Mouse (Mus musculus) kidney, postnatal 0 days (tissue): ENCODE measurements around the gene Riox1. TPM values are rescaled to one million over a fixed set of nuclear protein-coding genes. Genes with fewer than 3 reads are reported as not detected.
"Not testable (repeated sequence)": the region's sequence is repeated elsewhere in the genome, so short reads cannot be mapped to it uniquely, and the experiment has no call there.

Experiments used
- ATAC-seq: fragments of 200-750 bp; cut with Nextera tagmentation; replicated peaks from 2 replicates; pipeline ENCODE4 v1.8.0; 2017; ENCODE audit warnings: low read depth, moderate number of reproducible peaks, moderate TSS enrichment, moderate library complexity; ENCODE audit not compliant: low FRiP score
- DNase-seq: peaks from one replicate; pipeline ENCODE4 v3.0.0-alpha.2; 2016; ENCODE audit warnings: low spot score
- H3K27ac ChIP-seq: fragments of 300-500 bp; sonication (generic); 2 replicates; pipeline ENCODE4 v1.5.1; 2014; ENCODE audit warnings: mild to moderate bottlenecking
- H3K27me3 ChIP-seq: fragments of 300-500 bp; sonication (generic); 2 replicates; pipeline ENCODE4 v1.6.1; 2014; ENCODE audit warnings: low read length, mixed read lengths; ENCODE audit not compliant: insufficient read depth
- H3K36me3 ChIP-seq: fragments of 300-500 bp; sonication (generic); 2 replicates; pipeline ENCODE4 v1.6.1; 2014; ENCODE audit warnings: low read length, mixed read lengths; ENCODE audit not compliant: insufficient read depth
- H3K4me1 ChIP-seq: fragments of 300-500 bp; sonication (generic); replicated peaks from 2 replicates; pipeline ENCODE4 v1.6.1; 2014; ENCODE audit warnings: antibody characterized with exemption, low read length, mixed read lengths; ENCODE audit not compliant: insufficient read depth
- H3K4me2 ChIP-seq: fragments of 300-500 bp; sonication (generic); 2 replicates; pipeline ENCODE4 v1.6.1; 2014; ENCODE audit warnings: mild to moderate bottlenecking, low read length, moderate library complexity, mixed read lengths
- H3K4me3 ChIP-seq: fragments of 300-500 bp; sonication (generic); replicated peaks from 2 replicates; pipeline ENCODE4 v1.5.1; 2014; ENCODE audit warnings: low read depth, low read length
- H3K9ac ChIP-seq: fragments of 300-500 bp; sonication (generic); 2 replicates; pipeline ENCODE4 v1.6.1; 2014; ENCODE audit warnings: low read depth, low read length
- H3K9me3 ChIP-seq: fragments of 300-500 bp; sonication (generic); replicated peaks from 2 replicates; pipeline ENCODE4 v1.6.1; 2016; ENCODE audit warnings: low read length, inconsistent platforms, mixed read lengths
- CTCF ChIP-seq: IDR thresholded peaks from 2 replicates; pipeline ENCODE4 v1.5.1; 2016; ENCODE audit warnings: antibody characterized with exemption, low read depth, mild to moderate bottlenecking, moderate library complexity
- WGBS: fragments of 180-500 bp; shearing (Covaris S2); extraction: QIAGEN DNeasy Blood & Tissue Kit; methylation state at CpG from one replicate; pipeline ENCODE4 v1.1.7; 2014; 5-methylcytosine and 5-hydroxymethylcytosine counted together
- polyA plus RNA-seq: library from polyadenylated mRNA; unstranded; fragments of >200 nt; fragmentation: Nextera tagmentation; extraction: Ambion mirVana; gene quantifications from 2 replicates; pipeline ENCODE4 v1.2.1, GENCODE M21; 2015

The Riox1 gene
- polyA plus RNA-seq, 1 experiment from 2014 or later: 13.0 TPM

DNA sequence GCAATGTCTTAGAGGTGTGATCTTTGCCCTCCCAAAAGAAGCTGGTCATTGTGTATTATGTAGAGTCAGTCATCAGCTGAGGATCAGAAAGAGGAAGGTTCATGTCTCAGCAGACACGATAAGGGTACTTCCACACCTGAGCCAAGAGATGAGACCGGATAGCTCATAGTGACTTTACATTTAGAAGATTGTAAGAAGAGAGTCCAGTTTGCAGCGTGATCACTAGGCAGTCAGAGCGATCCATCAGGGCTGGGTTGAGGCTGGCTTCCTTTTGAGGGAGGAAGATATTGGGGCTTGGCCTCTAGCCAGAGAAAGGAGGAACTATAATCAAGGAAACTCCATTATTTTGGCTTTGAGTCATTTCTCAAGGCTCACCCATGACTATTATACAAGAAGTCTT is 22.7 kb upstream of the Riox1 start:
- Histone ChIP-seq H3K4me3 (no peak overlapping the region), H3K4me1 (no peaks in the 10 kb centered on the region), H3K36me3 (no peaks in the 10 kb centered on the region), H3K4me2 (no peak overlapping the region), H3K9me3 (no peaks in the 10 kb centered on the region), H3K27ac (no peak overlapping the region), H3K27me3 (no peaks in the 10 kb centered on the region), H3K9ac (no peak overlapping the region)
- no peak for DNase-seq
- 78% methylated on average over 4 of the region's 4 CpGs for WGBS
- ATAC-seq: no peak
- no peak for TF ChIP-seq CTCF

DNA sequence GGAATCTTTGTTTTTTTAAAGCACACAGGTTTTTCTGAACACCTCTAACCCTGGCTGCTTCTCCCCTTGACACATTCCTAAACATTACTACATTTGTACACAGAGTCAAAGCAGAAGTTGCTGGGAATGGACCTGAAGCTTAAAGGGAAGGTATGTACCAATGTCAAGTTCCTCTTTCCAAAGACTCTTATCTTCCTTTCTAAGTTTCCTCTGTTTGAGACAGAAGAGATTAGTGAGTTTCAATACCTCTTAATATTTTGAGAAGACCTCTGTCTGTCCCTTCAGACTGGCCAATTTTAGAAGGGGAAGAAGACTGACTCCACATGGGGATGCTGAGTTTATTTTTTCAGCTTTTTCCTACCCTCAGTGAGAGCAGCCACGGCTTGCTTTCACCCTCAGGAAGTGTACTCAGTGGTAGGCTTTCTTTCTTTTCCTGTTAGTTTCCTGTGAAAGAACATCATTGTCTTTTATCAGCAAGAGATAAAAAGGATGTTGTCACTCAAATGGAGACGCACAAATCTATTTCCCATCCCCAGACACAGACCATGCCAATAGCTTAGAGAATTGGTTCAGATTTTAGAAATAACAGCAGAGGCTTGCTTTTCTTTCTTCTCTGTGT is 21.1 kb upstream of the Riox1 start:
- 47% methylated on average over 2 of the region's 2 CpGs for WGBS
- ATAC-seq (no peak), DNase-seq (no peak)
- H3K4me3 ChIP-seq: no peak overlapping the region
- no peaks in the 10 kb centered on the region for H3K36me3 ChIP-seq
- H3K4me1 ChIP-seq: no peaks in the 10 kb centered on the region
- no peaks in the 10 kb centered on the region for H3K9me3 ChIP-seq
- no peak overlapping the region for H3K27ac ChIP-seq
- no peaks in the 10 kb centered on the region for H3K27me3 ChIP-seq
- H3K4me2 ChIP-seq: no peak overlapping the region
- TF ChIP-seq CTCF: no peak
- H3K9ac ChIP-seq: no peak overlapping the region

DNA sequence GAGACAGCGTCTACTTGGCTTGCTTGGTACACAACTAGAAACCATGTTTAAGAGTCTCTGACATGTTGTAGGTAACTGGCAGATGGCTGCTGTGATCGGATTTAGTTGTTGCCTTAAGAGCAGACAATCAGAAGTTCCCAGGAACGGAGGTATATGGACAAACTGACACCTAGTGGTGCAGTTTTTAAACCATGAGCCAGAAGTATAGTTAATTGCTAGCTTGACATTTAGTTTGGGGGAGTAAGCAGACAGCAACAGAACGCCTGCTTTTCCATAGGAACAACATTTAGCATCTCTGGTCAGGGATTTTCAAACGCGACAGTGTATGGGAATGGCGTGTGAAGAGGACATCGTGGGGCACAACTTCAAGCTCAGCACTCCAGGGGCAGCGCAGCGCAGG is 12.8 kb upstream of the Riox1 start:
- Histone ChIP-seq H3K36me3 (no peaks in the 10 kb centered on the region), H3K9me3 (no peaks in the 10 kb centered on the region), H3K27me3 (no peaks in the 10 kb centered on the region), H3K27ac (no peak overlapping the region), H3K9ac (no peak overlapping the region), H3K4me2 (no peak overlapping the region), H3K4me1 (no peaks in the 10 kb centered on the region), H3K4me3 (no peak overlapping the region)
- ATAC-seq (no peak), DNase-seq (no peak)
- peak; percentile 49; the same call in 1 of the 2 replicates for TF ChIP-seq CTCF
- WGBS: 66% methylated on average over 10 of the region's 10 CpGs

DNA sequence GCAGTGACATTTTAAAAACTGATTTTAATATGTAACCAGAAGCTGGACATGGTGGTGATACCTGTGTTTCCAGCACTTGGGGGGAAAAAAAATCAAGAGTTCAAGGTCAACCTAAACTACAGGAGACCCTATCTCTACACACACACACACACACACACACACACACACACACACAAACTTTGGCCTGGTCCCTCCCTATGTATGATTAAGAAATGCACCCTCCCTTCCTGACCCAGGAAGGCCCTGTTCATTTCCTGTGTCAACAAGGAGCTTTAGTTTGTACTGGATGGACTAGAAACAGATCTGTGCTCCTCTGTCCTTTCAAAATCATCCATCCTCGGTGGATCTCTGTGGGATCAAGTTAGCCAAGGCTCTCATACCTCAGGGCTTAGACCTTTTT is 11.8 kb upstream of the Riox1 start:
- 30% methylated on average over 1 of the region's 1 CpGs for WGBS
- H3K4me1 ChIP-seq, ATAC-seq, H3K4me2 ChIP-seq, DNase-seq, H3K4me3 ChIP-seq, H3K27me3 ChIP-seq, H3K9me3 ChIP-seq, H3K27ac ChIP-seq, H3K36me3 ChIP-seq, H3K9ac ChIP-seq: not testable (repeated sequence)

DNA sequence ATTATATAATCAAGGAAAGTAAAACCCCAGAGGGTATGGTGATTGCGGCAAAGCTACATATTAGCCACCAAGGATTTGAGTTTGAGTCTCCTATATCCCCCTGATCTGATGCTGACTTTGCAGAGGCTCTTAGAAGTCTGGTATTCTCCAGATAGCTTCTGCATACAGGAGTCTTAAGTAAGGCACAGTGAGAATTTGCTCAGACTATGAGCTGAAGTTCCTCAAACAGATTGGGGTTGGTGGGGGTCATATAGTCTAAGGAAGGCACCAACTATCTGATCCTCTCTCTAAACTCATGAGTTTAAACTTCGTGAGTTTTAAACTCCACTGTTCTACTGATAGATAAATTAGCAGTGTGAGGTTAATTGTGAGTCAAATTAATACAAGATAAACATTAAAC is 11.1 kb upstream of the Riox1 start:
- ATAC-seq: no peak
- DNase-seq: no peak
- Histone ChIP-seq H3K27me3 (no peaks in the 10 kb centered on the region), H3K4me1 (no peaks in the 10 kb centered on the region), H3K9me3 (no peaks in the 10 kb centered on the region), H3K4me2 (no peak overlapping the region), H3K9ac (no peak overlapping the region), H3K4me3 (no peak overlapping the region), H3K36me3 (no peaks in the 10 kb centered on the region), H3K27ac (no peak overlapping the region)
- TF ChIP-seq CTCF: no peak
- 81% methylated on average over 2 of the region's 2 CpGs for WGBS

DNA sequence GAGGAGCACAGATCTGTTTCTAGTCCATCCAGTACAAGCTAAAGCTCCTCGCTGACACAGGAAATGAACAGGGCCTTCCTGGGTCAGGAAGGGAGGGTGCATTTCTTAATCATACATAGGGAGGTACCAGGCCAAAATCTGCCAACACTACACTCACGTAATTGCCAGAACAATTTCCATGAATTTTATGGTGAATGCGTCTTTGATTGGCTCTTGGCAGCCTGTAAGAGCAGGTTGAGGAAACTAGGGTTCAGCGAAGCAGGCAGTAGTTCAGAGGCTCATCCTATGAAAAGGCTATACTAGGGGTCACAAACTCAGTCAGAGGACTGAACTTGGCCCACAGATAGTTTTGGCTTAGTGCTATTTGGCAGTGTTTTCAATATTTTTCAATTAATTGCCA is 10.4 kb upstream of the Riox1 start:
- WGBS: 61% methylated on average over 4 of the region's 4 CpGs
- Histone ChIP-seq H3K27ac (no peak overlapping the region), H3K9me3 (no peaks in the 10 kb centered on the region), H3K9ac (no peak overlapping the region), H3K4me2 (no peak overlapping the region), H3K4me3 (no peak overlapping the region), H3K4me1 (no peaks in the 10 kb centered on the region), H3K27me3 (no peaks in the 10 kb centered on the region), H3K36me3 (no peaks in the 10 kb centered on the region)
- ATAC-seq: no peak
- TF ChIP-seq CTCF: no peak
- DNase-seq: no peak

DNA sequence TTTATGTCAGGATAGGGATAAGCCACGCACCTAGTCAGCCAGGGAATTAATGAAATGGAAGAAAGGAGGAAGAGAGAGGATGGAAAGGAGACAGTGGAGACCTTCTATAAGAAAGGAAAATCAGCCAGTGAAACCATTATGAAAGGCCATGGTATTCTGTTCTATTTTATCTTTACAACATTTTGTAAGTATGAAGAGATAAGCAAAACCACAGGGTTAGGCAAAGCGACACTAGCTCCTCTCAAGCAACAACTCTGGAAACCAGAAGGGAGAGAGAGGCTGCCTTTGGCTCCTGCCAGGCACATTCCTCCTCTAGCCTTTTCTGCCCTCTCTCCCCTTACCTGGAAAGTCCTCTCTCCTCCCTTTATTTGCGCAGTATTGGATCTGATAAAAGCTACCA is 8.5 kb upstream of the Riox1 start:
- Histone ChIP-seq H3K4me2 (no peak overlapping the region), H3K36me3 (no peaks in the 10 kb centered on the region), H3K9ac (no peak overlapping the region), H3K27me3 (no peaks in the 10 kb centered on the region), H3K4me3 (no peak overlapping the region), H3K27ac (no peak overlapping the region), H3K9me3 (no peaks in the 10 kb centered on the region), H3K4me1 (no peaks in the 10 kb centered on the region)
- ATAC-seq (no peak), DNase-seq (no peak)
- no peak for TF ChIP-seq CTCF
- WGBS: 71% methylated on average over 3 of the region's 3 CpGs
